Mouse (Mus musculus) stomach, postnatal 0 days (tissue): ENCODE data around the gene Tnrc6b. TPM values are rescaled to one million over a fixed set of nuclear protein-coding genes. Genes with fewer than 3 reads are reported as not detected.

Experiments
- ATAC-seq: fragments of 200-750 bp; cut with Nextera tagmentation; 2 replicates; pipeline ENCODE4 v1.8.0; 2017; ENCODE audit not compliant: low FRiP score, low TSS enrichment
- DNase-seq: peaks from one replicate; pipeline ENCODE4 v3.0.0-alpha.2; 2016; ENCODE audit warnings: low spot score
- H3K27ac ChIP-seq: fragments of 300-500 bp; sonication (generic); replicated peaks from 2 replicates; pipeline ENCODE4 v1.5.1; 2014; ENCODE audit warnings: mild to moderate bottlenecking, control low read depth
- H3K27me3 ChIP-seq: fragments of 300-500 bp; sonication (generic); 2 replicates; pipeline ENCODE4 v1.6.1; 2014; ENCODE audit warnings: low read length; ENCODE audit not compliant: control insufficient read depth, insufficient read depth
- H3K36me3 ChIP-seq: fragments of 300-500 bp; sonication (generic); 2 replicates; pipeline ENCODE4 v1.6.1; 2014; ENCODE audit warnings: low read length, mixed read lengths; ENCODE audit not compliant: control insufficient read depth, insufficient read depth
- H3K4me1 ChIP-seq: fragments of 300-500 bp; sonication (generic); replicated peaks from 2 replicates; pipeline ENCODE4 v1.6.1; 2014; ENCODE audit warnings: antibody characterized with exemption; ENCODE audit not compliant: control insufficient read depth, insufficient read depth
- H3K4me2 ChIP-seq: fragments of 300-500 bp; sonication (generic); replicated peaks from 2 replicates; pipeline ENCODE4 v1.6.1; 2014; ENCODE audit warnings: low read depth, mild to moderate bottlenecking, control low read depth, moderate library complexity
- H3K4me3 ChIP-seq: fragments of 300-500 bp; sonication (generic); 2 replicates; pipeline ENCODE4 v1.5.1; 2014; ENCODE audit warnings: low read depth, low read length, control low read depth
- H3K9ac ChIP-seq: fragments of 300-500 bp; sonication (generic); 2 replicates; pipeline ENCODE4 v1.6.1; 2014; ENCODE audit warnings: mild to moderate bottlenecking, low read length, control low read depth, mixed read lengths
- H3K9me3 ChIP-seq: fragments of 300-500 bp; sonication (generic); 2 replicates; pipeline ENCODE4 v1.6.1; 2016; ENCODE audit warnings: low read length; ENCODE audit not compliant: control insufficient read depth
- CTCF ChIP-seq: IDR thresholded peaks from 2 replicates; pipeline ENCODE4 v1.5.1; 2016; ENCODE audit warnings: antibody characterized with exemption, low read depth, mild to moderate bottlenecking, moderate library complexity
- EP300 ChIP-seq: optimal IDR thresholded peaks from 2 replicates; pipeline ENCODE3; 2016; ENCODE audit warnings: antibody characterized with exemption
- WGBS: fragments of 180-500 bp; shearing (Covaris S2); extraction: QIAGEN DNeasy Blood & Tissue Kit; methylation state at CpG from one replicate; pipeline ENCODE4 v1.1.7; 2014; 5-methylcytosine and 5-hydroxymethylcytosine counted together
- polyA plus RNA-seq: library from polyadenylated mRNA; unstranded; fragments of >200 nt; fragmentation: Nextera tagmentation; extraction: Ambion mirVana; gene quantifications from 2 replicates; pipeline ENCODE4 v1.2.1, GENCODE M21; 2015

Gene Tnrc6b
- polyA plus RNA-seq, 1 experiment from 2014 or later, result 8.5 TPM

GRCm38 (mm10) chr15:80674700-80675099 is 36.4 kb upstream of the Tnrc6b start:
- peak overlapping the region; percentile 23; the same call in 1 of the 2 replicates for H3K4me2 ChIP-seq
- peak; percentile 49 for DNase-seq
- no peaks in the 10 kb centered on the region for H3K9me3 ChIP-seq
- H3K4me3 ChIP-seq, result no peak overlapping the region
- H3K9ac ChIP-seq, result peak overlapping the region; percentile 23; the same call in 1 of the 2 replicates
- peak overlapping the region; percentile 67 for H3K27ac ChIP-seq
- no peaks in the 10 kb centered on the region for H3K27me3 ChIP-seq
- WGBS, result 55% methylated on average over 6 of the region's 6 CpGs
- peak; percentile 60; the same call in 1 of the 2 replicates for ATAC-seq
- H3K36me3 ChIP-seq, result no peaks in the 10 kb centered on the region
- H3K4me1 ChIP-seq, result peaks cover 2% of the 10 kb centered on the region; the same call in 1 of the 2 replicates
- TF ChIP-seq EP300 (no peak), CTCF (no peak)

DNA sequence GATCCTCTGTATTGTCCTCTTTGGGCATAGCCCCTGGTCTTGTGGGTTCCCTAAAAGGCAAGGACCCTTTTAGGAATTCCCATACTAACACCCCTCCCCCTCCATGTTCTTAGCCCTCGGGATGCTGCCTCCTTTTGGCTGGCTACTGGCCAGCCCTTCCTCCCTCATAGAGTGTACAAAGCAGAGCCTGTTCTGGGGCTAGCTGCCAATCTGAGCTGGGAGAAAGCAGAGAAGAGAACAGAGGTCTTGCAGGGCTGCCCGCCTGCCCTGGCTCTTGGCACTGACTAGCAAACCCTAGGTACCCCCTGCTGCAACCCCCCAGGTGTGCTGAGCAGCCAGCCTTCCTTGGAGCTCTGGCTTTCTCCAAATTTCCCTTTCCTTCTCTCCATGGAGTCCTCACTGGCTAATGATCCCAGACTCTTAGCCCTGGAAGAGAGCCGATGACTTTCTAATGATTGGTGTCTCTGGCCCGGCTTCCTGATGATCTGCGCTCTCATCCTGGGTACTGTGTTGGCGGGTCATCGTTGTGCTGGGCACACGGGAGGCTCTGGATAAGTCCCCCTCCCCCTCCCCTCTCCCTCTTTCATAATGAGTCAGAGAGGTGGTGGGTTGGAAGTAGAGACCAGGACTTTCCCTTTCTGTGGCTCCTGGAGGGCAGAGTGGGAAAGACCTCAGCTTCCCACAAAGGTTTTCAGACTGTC is 31.4 kb upstream of the Tnrc6b start:
- no peaks in the 10 kb centered on the region for H3K36me3 ChIP-seq
- WGBS, result 29% methylated on average over 8 of the region's 8 CpGs
- no peak overlapping the region for H3K4me2 ChIP-seq
- no peaks in the 10 kb centered on the region for H3K27me3 ChIP-seq
- peak; percentile 35; the same call in 1 of the 2 replicates for ATAC-seq
- DNase-seq, result peak; percentile 55
- peak overlapping the region; percentile 5 for H3K27ac ChIP-seq
- H3K9me3 ChIP-seq, result no peaks in the 10 kb centered on the region
- H3K4me3 ChIP-seq, result no peak overlapping the region
- H3K9ac ChIP-seq, result no peak overlapping the region
- H3K4me1 ChIP-seq, result peaks cover 8% of the 10 kb centered on the region; the same call in 1 of the 2 replicates
- TF ChIP-seq CTCF (no peak; the same call in 1 of the 2 replicates), EP300 (no peak)

DNA sequence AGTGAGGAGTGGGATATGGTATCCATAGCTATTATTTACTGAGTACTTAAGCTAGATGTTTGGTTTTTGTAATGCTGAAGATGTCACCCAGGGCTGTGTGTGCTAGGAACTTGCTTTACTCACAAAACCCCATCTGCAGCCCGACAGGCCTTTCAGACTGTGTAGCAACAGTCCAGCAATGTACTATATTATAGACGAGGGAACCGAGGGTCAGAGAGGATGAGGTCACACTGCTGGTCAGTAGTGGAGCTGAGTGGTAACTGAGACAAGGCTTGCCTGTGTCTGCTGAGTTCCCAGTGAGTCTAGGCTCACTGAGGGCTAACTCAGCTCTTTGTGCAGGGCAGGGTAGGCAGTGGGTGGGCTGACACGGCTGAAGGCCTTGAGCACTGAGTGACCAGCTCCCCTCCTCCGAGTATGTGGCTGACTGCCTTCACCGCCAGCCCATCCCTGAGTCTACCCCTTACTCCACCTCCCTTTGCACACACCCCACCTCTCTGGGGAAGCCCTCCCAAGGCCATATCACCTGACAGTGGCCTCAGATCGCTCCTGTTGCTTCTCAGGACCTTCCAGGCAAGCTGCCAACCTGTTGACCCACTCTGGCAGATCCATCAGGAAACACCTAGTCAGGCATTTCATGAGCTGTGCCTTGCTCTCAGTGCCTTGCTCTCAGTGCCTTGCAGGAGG is 30.6 kb upstream of the Tnrc6b start:
- ATAC-seq (peak; percentile 28; the same call in 1 of the 2 replicates), DNase-seq (peak; percentile 46)
- Histone ChIP-seq H3K9me3 (no peaks in the 10 kb centered on the region), H3K4me2 (no peak overlapping the region), H3K27me3 (no peaks in the 10 kb centered on the region), H3K9ac (no peak overlapping the region), H3K4me1 (peaks cover 8% of the 10 kb centered on the region; the same call in 1 of the 2 replicates), H3K36me3 (no peaks in the 10 kb centered on the region), H3K4me3 (no peak overlapping the region), H3K27ac (peak overlapping the region; percentile 40)
- WGBS, result 39% methylated on average over 7 of the region's 7 CpGs
- no peak for TF ChIP-seq EP300
- no peak for TF ChIP-seq CTCF

DNA sequence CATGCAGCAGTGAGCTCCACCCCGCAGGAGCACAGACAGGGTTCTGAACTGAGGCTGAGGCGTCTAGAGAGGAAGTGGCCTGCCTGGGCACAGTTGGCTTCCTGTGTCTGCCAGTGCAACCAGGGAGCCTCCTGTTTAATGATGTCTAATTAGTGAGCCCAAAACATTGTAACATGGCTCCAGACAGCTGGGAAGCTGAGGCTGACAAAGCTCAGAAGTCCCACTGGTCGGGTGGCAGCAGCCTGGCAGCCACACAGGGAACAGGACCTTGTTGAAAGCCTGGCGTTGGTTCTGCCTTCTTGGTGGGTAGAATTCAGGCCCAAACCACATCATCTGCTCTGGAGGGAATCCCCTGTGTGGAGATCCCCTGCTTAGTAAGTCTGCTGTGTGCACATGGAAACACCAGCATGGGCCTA is 29.6 kb upstream of the Tnrc6b start:
- H3K9me3 ChIP-seq, result no peaks in the 10 kb centered on the region
- DNase-seq (no peak), ATAC-seq (no peak)
- TF ChIP-seq EP300 (no peak), CTCF (no peak)
- 0 out of 2 replicates have a peak overlapping the region, but pooled peaks have one; percentile 4 for H3K9ac ChIP-seq
- H3K27ac ChIP-seq, result no peak overlapping the region; the same call in 1 of the 2 replicates
- peaks cover 8% of the 10 kb centered on the region; the same call in 1 of the 2 replicates for H3K4me1 ChIP-seq
- H3K4me2 ChIP-seq, result no peak overlapping the region
- WGBS, result 73% methylated on average over 4 of the region's 4 CpGs
- H3K4me3 ChIP-seq, result no peak overlapping the region
- H3K27me3 ChIP-seq, result no peaks in the 10 kb centered on the region
- no peaks in the 10 kb centered on the region for H3K36me3 ChIP-seq

DNA sequence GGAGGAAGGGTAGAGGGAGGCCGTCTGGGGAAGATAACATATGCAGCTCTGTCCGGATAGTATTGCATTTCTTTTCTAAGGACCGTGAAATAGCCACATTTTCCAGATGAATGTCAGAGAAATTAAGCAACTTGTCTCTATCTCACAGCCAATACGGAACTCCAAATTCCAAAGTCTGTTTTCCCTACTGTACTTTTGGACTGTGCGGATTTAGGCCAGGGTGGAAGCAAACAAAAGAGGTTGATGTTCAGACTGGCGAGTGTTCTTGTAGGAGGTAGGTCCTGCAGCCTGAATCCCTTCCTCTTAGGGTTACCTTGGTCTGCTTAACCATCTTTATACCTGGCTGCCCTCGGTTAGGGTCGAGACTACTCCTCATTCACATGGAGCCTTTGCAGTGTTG is 28.8 kb upstream of the Tnrc6b start:
- no peaks in the 10 kb centered on the region for H3K9me3 ChIP-seq
- H3K4me3 ChIP-seq, result no peak overlapping the region
- no peak for TF ChIP-seq EP300
- no peak for TF ChIP-seq CTCF
- no peak for ATAC-seq
- H3K9ac ChIP-seq, result no peak overlapping the region
- H3K4me1 ChIP-seq, result peaks cover 8% of the 10 kb centered on the region; the same call in 1 of the 2 replicates
- no peaks in the 10 kb centered on the region for H3K36me3 ChIP-seq
- peak overlapping the region; percentile 67 for H3K27ac ChIP-seq
- DNase-seq, result no peak
- WGBS, result 65% methylated on average over 8 of the region's 8 CpGs
- H3K4me2 ChIP-seq, result no peak overlapping the region
- no peaks in the 10 kb centered on the region for H3K27me3 ChIP-seq
